ENCODE assay signal across 22 mouse cellular contexts in genomic region chr2:169357400-169357799, GRCm38 (mm10).
DNase-seq lines count a peak whose midpoint lies in the region; ATAC-seq and TF ChIP-seq lines count a peak whose summit lies in the region.
"Had no signal": no experiment of that assay in that cellular context is flagged by ENCODE, and none has a peak within 500 bp of the region (broad histone marks: within the 10 kb centered on the region; RNA-seq: fewer than 3 reads in every experiment).

No protein-coding gene starts in this region.

- H3K9me3 ChIP-seq in heart, embryonic 10.5 days = no peaks in the 10 kb centered on the region
- no peaks in the 10 kb centered on the region for H3K9me3 ChIP-seq in heart, embryonic 12.5 days (replicated peaks)
- H3K9me3 ChIP-seq in intestine, postnatal 0 days (ENCODE audit: control insufficient read depth) = no peaks in the 10 kb centered on the region
- H3K9me3 ChIP-seq: forebrain, embryonic 13.5 days; hindbrain, embryonic 15.5 days; kidney, embryonic 15.5 days; limb, embryonic 13.5 days; liver, embryonic 15.5 days had no signal

- no peak overlapping the region for H3K9ac ChIP-seq in heart, adult 2 months (ENCODE audit: low read depth, low read length)
- H3K9ac ChIP-seq in heart, embryonic 12.5 days = no peak overlapping the region
- H3K9ac ChIP-seq in intestine, postnatal 0 days (ENCODE audit: low read depth, low read length) = no peak overlapping the region
- H3K9ac ChIP-seq: forebrain, embryonic 13.5 days; hindbrain, embryonic 15.5 days; kidney, embryonic 15.5 days; limb, embryonic 13.5 days; liver, embryonic 15.5 days had no signal

- intact Hi-C loops in heart, adult 2 months (cut with DNase I) = no loop called here
- intact Hi-C loops in heart, postnatal 14 days (cut with DNase I) = no loop called here

- no peak overlapping the region for H3K27ac ChIP-seq in heart, adult 2 months
- H3K27ac ChIP-seq in heart, embryonic 10.5 days = no peak overlapping the region
- no peak overlapping the region for H3K27ac ChIP-seq in heart, embryonic 12.5 days (ENCODE audit: poor library complexity, severe bottlenecking)
- no peak overlapping the region for H3K27ac ChIP-seq in intestine, postnatal 0 days (ENCODE audit: low read depth, low read length)
- H3K27ac ChIP-seq: forebrain, embryonic 13.5 days; hindbrain, embryonic 15.5 days; kidney, embryonic 15.5 days; limb, embryonic 13.5 days; liver, embryonic 15.5 days had no signal

- no peak for TF ChIP-seq POLR2A in heart, adult 2 months (IDR thresholded peaks at IDR 0.05; ENCODE audit: insufficient read depth, low read depth, low read length)

- 16% methylated on average over 10 of the region's 10 CpGs for WGBS in heart, adult 2 months
- 53% methylated on average over 10 of the region's 10 CpGs for whole genome bisulfite sequencing in heart, embryonic 10.5 days
- 42% methylated on average over 10 of the region's 10 CpGs for WGBS in heart, embryonic 12.5 days
- WGBS in intestine, postnatal 0 days = 80% methylated on average over 10 of the region's 10 CpGs

- ATAC-seq in heart, embryonic 12.5 days (ENCODE audit: insufficient number of reproducible peaks, low FRiP score) = no peak
- no peak for ATAC-seq in intestine, postnatal 0 days
- ATAC-seq: forebrain, embryonic 13.5 days; intestine, embryonic 16.5 days; Patski had no signal

- TF ChIP-seq EP300 in heart, adult 2 months (IDR thresholded peaks at IDR 0.05; ENCODE audit: insufficient read depth, low read depth, low read length) = no peak

- H3K27me3 ChIP-seq in heart, adult 2 months (ENCODE audit: control insufficient read depth, insufficient read depth, low read length) = no peaks in the 10 kb centered on the region
- H3K27me3 ChIP-seq in heart, embryonic 10.5 days (ENCODE audit: insufficient read depth, poor library complexity, severe bottlenecking) = peaks cover 7% of the 10 kb centered on the region
- H3K27me3 ChIP-seq in heart, embryonic 12.5 days (replicated peaks) = peaks cover 10% of the 10 kb centered on the region; the same call in 1 of the 2 replicates
- H3K27me3 ChIP-seq in intestine, postnatal 0 days (replicated peaks; ENCODE audit: control insufficient read depth, insufficient read depth, low read length) = no peaks in the 10 kb centered on the region
- H3K27me3 ChIP-seq: forebrain, embryonic 13.5 days; hindbrain, embryonic 15.5 days; kidney, embryonic 15.5 days; liver, embryonic 15.5 days; Patski had no signal

- H3K4me2 ChIP-seq in heart, embryonic 12.5 days = 0 out of 2 replicates have a peak overlapping the region, but pooled peaks have one; percentile 22
- H3K4me2 ChIP-seq in intestine, postnatal 0 days (replicated peaks; ENCODE audit: low read depth) = no peak overlapping the region
- H3K4me2 ChIP-seq: forebrain, embryonic 13.5 days; hindbrain, embryonic 15.5 days; kidney, embryonic 15.5 days; limb, embryonic 13.5 days; liver, embryonic 15.5 days; midbrain, embryonic 11.5 days had no signal

- no peak for TF ChIP-seq CTCF in heart, adult 2 months (IDR thresholded peaks at IDR 0.05)
- no peak for TF ChIP-seq CTCF in intestine, postnatal 0 days (IDR thresholded peaks at IDR 0.05; ENCODE audit: low read depth)

- no peak overlapping the region for H3K4me3 ChIP-seq in heart, adult 2 months
- no peak overlapping the region for H3K4me3 ChIP-seq in heart, embryonic 10.5 days
- H3K4me3 ChIP-seq in heart, embryonic 12.5 days = no peak overlapping the region
- no peak overlapping the region for H3K4me3 ChIP-seq in intestine, postnatal 0 days (ENCODE audit: low read depth, low read length)
- H3K4me3 ChIP-seq: erythroblast, embryonic 14.5 days; forebrain, embryonic 13.5 days; hindbrain, embryonic 15.5 days; kidney, embryonic 15.5 days; limb, embryonic 13.5 days; liver, embryonic 15.5 days; myocyte had no signal

- no peaks in the 10 kb centered on the region for H3K36me3 ChIP-seq in heart, adult 2 months (ENCODE audit: control insufficient read depth, insufficient read depth, low read length)
- no peaks in the 10 kb centered on the region for H3K36me3 ChIP-seq in heart, embryonic 10.5 days
- H3K36me3 ChIP-seq in heart, embryonic 12.5 days = no peaks in the 10 kb centered on the region
- H3K36me3 ChIP-seq in intestine, postnatal 0 days (ENCODE audit: control insufficient read depth, insufficient read depth) = no peaks in the 10 kb centered on the region
- H3K36me3 ChIP-seq: hindbrain, embryonic 15.5 days; kidney, embryonic 15.5 days; limb, embryonic 13.5 days; liver, embryonic 15.5 days had no signal

- no peaks in the 10 kb centered on the region for H3K79me2 ChIP-seq in heart, adult 2 months (replicated peaks; ENCODE audit: control insufficient read depth, insufficient read depth, low read length)

- DNase-seq in adrenal gland, adult 2 months = peak; percentile 6
- no peak for DNase-seq in adrenal gland, postnatal 10 days
- peak; percentile 15 to 17 for DNase-seq in heart, adult 2 months
- DNase-seq in heart, embryonic 10.5 days (ENCODE audit: low spot score) = no peak
- DNase-seq in heart, postnatal 14 days = peak; percentile 4 to 16
- DNase-seq in frontal cortex, postnatal 36 days (ENCODE audit: low spot score in 2 of 2) = no peak
- DNase-seq: adrenal gland, postnatal 14 days; cerebellum, adult 11-12 months; cerebellum, postnatal 36 days; right cerebral cortex, postnatal 14 days had no signal

- peaks cover 2% of the 10 kb centered on the region; the same call in 1 of the 2 replicates for H3K4me1 ChIP-seq in heart, adult 2 months (ENCODE audit: control insufficient read depth, insufficient read depth, low read length)
- 0 out of 2 replicates have a peak, but pooled peaks cover 6% of the 10 kb centered on the region for H3K4me1 ChIP-seq in heart, embryonic 10.5 days
- no peaks in the 10 kb centered on the region for H3K4me1 ChIP-seq in heart, embryonic 12.5 days (replicated peaks)
- no peaks in the 10 kb centered on the region for H3K4me1 ChIP-seq in intestine, postnatal 0 days (replicated peaks; ENCODE audit: control insufficient read depth, insufficient read depth, low read length)
- H3K4me1 ChIP-seq: liver, embryonic 15.5 days had no signal

Comparison
In these comparisons a context has a peak if more than half of its experiments do, and no peak if none do; other contexts are left out.
1. DNase-seq: peak in adrenal gland, adult 2 months (single experiment), heart, adult 2 months (2 of 2) and heart, postnatal 14 days (2 of 2); none in adrenal gland, postnatal 10 days (single experiment), heart, embryonic 10.5 days (single experiment) and frontal cortex, postnatal 36 days (0 of 2).